Mouse (Mus musculus) neural tube, embryonic 14.5 days (tissue): ENCODE measurements around the gene Bhmt2. TPM values are rescaled to one million over a fixed set of nuclear protein-coding genes. Genes with fewer than 3 reads are reported as not detected.
A peak's percentile ranks its signal among the peaks of the same experiment; 100 is the strongest.

ENCODE experiments used
- ATAC-seq: fragments of 200-750 bp; cut with Nextera tagmentation; 2 replicates; pipeline ENCODE4 v1.8.0; 2017; ENCODE audit warnings: low read depth, mild to moderate bottlenecking, moderate TSS enrichment, moderate library complexity
- H3K27ac ChIP-seq: fragments of 300-500 bp; sonication (generic); 2 replicates; pipeline ENCODE4 v1.5.1; 2014; ENCODE audit warnings: low read depth, mild to moderate bottlenecking, control low read depth, low read length, moderate library complexity, mixed read lengths
- H3K27me3 ChIP-seq: fragments of 300-500 bp; sonication (generic); 2 replicates; pipeline ENCODE4 v1.6.1; 2014; ENCODE audit warnings: low read length; ENCODE audit not compliant: control insufficient read depth, insufficient read depth
- H3K36me3 ChIP-seq: fragments of 300-500 bp; sonication (generic); 2 replicates; pipeline ENCODE4 v1.6.1; 2014; ENCODE audit warnings: low read length, mixed read lengths; ENCODE audit not compliant: control insufficient read depth, insufficient read depth
- H3K4me1 ChIP-seq: fragments of 300-500 bp; sonication (generic); 2 replicates; pipeline ENCODE4 v1.6.1; 2014; ENCODE audit warnings: low read length; ENCODE audit not compliant: control insufficient read depth, insufficient read depth
- H3K4me2 ChIP-seq: fragments of 300-500 bp; sonication (generic); 2 replicates; pipeline ENCODE4 v1.6.1; 2014; ENCODE audit warnings: mild to moderate bottlenecking, low read depth, low read length, control low read depth
- H3K4me3 ChIP-seq: fragments of 300-500 bp; sonication (generic); 2 replicates; pipeline ENCODE4 v1.5.1; 2014; ENCODE audit warnings: low read depth, low read length, control low read depth, mixed read lengths
- H3K9ac ChIP-seq: fragments of 300-500 bp; sonication (generic); replicated peaks from 2 replicates; pipeline ENCODE4 v1.6.1; 2014; ENCODE audit warnings: low read depth, mild to moderate bottlenecking, control low read depth, low read length, mixed read lengths
- H3K9me3 ChIP-seq: fragments of 300-500 bp; sonication (generic); 2 replicates; pipeline ENCODE4 v1.6.1; 2016; ENCODE audit warnings: low read length; ENCODE audit not compliant: control insufficient read depth
- WGBS: fragments of 180-500 bp; shearing (Covaris S2); extraction: QIAGEN DNeasy Blood & Tissue Kit; methylation state at CpG from one replicate; pipeline ENCODE4 v1.1.7; 2014; 5-methylcytosine and 5-hydroxymethylcytosine counted together
- polyA plus RNA-seq: library from polyadenylated mRNA; unstranded; fragments of >200 nt; fragmentation: Nextera tagmentation; extraction: Ambion mirVana; gene quantifications from 2 replicates; pipeline ENCODE4 v1.2.1, GENCODE M21; 2014

The Bhmt2 gene
- polyA plus RNA-seq, 1 experiment from 2014 or later: not detected

DNA sequence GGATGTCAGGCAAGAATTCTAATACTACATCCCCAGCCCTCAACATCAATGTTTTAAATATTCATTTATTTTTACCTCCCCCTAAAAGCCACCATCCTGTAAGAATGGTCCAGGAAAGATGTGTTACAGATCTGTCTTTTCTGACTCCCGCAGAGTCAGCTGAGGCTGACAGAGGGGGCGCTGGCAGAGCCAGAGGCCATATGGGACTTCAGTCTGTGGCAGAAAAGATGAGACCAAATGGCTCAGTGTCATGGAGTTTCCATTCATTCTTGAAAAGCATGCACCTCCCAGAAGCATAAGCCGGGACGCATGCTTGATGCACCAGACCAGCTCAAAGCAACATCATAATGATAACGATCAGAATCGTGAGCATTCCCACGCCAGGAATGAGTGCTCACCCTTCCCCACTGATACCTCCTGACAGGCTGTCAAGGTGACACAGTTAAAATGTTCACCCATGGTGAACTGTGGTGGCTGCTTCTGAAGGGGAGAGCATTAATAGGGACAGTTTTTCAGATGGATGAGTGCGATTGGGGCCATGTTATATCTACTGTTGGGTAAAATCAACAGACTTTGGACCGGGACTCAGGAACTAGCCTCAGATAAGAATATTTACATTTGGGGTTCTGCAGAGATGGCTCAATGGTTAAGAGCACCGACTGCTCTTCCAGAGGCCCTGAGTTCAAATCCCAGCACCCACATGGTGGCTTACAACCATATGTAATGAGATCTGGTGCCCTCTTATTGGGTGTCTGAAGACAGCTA is 43.0 kb downstream of the Bhmt2 start:
- ATAC-seq: no peak
- no peak overlapping the region for H3K27ac ChIP-seq
- H3K9ac ChIP-seq: no peak overlapping the region
- no peak overlapping the region for H3K4me2 ChIP-seq
- no peaks in the 10 kb centered on the region for H3K9me3 ChIP-seq
- no peaks in the 10 kb centered on the region for H3K27me3 ChIP-seq
- 91% methylated on average over 10 of the region's 10 CpGs for WGBS
- H3K36me3 ChIP-seq: no peaks in the 10 kb centered on the region
- no peak overlapping the region for H3K4me3 ChIP-seq
- no peaks in the 10 kb centered on the region for H3K4me1 ChIP-seq

DNA sequence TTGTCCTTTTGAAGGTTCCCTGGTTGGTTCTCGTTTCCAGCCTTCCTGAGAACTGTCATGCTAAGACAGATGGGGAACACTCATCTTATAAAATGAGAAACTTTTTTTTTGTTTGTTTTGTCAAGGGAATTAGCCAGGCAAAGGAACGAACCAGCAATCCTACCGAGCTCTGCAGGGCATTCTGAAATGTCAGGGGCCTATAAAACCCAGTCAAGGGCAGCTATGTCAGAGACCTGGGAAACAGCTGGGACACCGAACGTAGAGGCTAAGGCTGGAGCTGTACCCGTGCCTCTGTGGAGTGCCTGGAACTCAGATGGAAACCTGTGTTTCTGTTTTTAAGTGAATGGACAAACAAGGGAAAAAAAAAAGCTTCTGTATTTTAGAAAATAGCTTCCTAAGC is 45.2 kb downstream of the Bhmt2 start:
- Histone ChIP-seq H3K36me3 (no peaks in the 10 kb centered on the region), H3K4me3 (no peak overlapping the region), H3K27ac (no peak overlapping the region), H3K27me3 (no peaks in the 10 kb centered on the region), H3K9me3 (no peaks in the 10 kb centered on the region), H3K9ac (no peak overlapping the region), H3K4me1 (no peaks in the 10 kb centered on the region), H3K4me2 (no peak overlapping the region)
- WGBS: 23% methylated on average over 6 of the region's 6 CpGs
- no peak for ATAC-seq

DNA sequence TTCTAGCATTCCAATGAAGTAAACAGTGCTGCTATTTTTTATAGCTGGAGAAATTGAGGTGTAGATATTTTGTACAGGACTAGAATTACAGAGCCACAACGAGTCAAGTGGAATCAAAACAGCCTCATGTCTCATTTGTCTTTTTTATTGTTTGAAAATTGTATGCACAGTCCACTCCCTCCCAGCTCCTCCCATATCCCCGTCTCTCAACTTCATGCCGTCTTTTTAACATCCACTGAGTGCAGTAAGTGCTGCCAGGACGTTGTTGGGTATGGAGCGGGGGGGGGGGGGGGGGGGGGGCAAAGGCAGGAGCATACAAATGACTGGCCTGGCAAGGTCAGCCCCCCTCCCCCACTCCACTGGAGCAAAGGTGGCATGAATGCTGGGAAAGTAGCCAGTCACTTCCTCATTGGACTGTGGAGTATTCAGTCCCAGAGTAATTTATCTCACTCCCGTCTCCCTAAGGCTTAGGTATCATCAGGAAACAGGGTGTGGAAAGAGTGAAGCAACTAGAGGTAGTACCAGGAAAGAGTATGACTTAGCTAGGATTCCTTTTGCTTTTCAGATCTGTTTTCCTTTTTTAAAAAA is 59.6 kb downstream of the Bhmt2 start:
- H3K9me3 ChIP-seq: no peaks in the 10 kb centered on the region
- no peak overlapping the region for H3K4me3 ChIP-seq
- no peaks in the 10 kb centered on the region for H3K36me3 ChIP-seq
- no peaks in the 10 kb centered on the region for H3K4me1 ChIP-seq
- no peaks in the 10 kb centered on the region for H3K27me3 ChIP-seq
- no peak for ATAC-seq
- no peak overlapping the region for H3K9ac ChIP-seq
- H3K4me2 ChIP-seq: no peak overlapping the region
- 38% methylated on average over 6 of the region's 6 CpGs for WGBS
- H3K27ac ChIP-seq: no peak overlapping the region

DNA sequence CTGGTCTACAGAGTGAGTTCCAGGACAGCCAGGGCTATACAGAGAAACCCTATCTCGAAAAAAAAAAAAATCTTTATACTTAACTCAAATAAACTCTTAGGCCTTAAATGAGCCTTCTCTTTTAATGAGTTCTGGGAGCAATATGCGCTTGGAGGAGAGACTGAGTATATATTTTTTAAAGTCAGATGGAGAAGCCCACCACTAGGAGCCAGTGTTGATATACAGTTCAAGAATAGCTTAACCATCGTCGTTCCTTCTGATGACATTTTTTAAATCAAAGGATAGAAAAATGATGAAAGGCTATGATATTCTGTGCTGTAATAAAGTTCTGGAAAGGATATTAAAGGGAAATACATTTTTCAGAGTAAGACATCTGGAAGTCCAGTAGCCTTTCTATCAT is 60.3 kb downstream of the Bhmt2 start:
- H3K36me3 ChIP-seq: no peaks in the 10 kb centered on the region
- 79% methylated on average over 4 of the region's 4 CpGs for WGBS
- no peak overlapping the region for H3K4me3 ChIP-seq
- H3K4me1 ChIP-seq: no peaks in the 10 kb centered on the region
- H3K27ac ChIP-seq: no peak overlapping the region
- H3K27me3 ChIP-seq: no peaks in the 10 kb centered on the region
- H3K4me2 ChIP-seq: no peak overlapping the region
- ATAC-seq: no peak
- no peaks in the 10 kb centered on the region for H3K9me3 ChIP-seq
- no peak overlapping the region for H3K9ac ChIP-seq

DNA sequence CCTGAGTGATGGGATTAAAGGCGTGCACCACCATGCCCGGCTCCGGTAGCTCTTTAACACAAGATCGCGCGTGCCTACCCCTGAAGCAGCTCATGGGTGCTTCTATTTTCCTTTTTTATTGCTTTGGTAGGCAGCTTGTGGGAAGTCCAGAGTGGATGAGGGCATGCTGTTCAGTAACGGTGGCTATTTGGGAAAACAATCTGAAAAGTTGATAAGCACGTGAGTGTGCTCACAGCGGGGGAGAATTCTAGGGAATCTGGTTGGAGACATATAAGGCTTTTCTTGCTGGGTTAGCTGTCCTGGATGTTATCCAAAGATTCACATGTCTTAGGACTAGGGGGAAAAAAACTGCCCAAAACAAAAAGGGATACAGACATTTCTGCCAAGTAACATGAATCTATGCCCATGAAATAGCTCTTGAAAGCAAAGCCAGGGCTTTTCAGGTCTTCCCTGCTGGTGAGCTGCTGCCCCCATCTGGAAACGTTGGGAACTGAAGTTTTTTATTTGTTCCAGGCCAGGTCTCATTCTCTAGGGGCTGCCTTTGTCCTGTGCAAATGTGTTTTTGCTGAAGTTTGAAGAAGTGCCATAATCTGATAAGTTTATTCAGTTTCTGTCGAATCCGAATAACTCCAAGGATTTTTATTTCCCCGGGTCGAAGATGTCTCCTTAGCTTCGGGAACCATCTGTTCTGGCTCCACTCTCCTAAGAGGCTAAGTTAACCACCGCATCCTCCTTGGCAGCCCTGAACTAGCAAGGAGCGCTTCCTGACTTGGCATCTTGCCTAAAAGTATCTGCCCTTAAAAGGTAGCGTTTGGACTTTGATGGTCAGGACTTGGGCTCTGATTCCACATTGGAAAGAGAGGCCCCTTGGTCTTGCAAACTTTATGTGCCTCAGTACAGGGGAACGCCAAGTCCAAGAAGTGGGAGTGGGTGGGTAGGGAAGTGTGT is 61.2 kb downstream of the Bhmt2 start:
- Histone ChIP-seq H3K36me3 (no peaks in the 10 kb centered on the region), H3K9me3 (no peaks in the 10 kb centered on the region), H3K4me3 (no peak overlapping the region), H3K27me3 (no peaks in the 10 kb centered on the region), H3K4me1 (no peaks in the 10 kb centered on the region), H3K4me2 (no peak overlapping the region), H3K9ac (no peak overlapping the region), H3K27ac (no peak overlapping the region)
- ATAC-seq: peak; percentile 80
- 60% methylated on average over 19 of the region's 19 CpGs for WGBS

DNA sequence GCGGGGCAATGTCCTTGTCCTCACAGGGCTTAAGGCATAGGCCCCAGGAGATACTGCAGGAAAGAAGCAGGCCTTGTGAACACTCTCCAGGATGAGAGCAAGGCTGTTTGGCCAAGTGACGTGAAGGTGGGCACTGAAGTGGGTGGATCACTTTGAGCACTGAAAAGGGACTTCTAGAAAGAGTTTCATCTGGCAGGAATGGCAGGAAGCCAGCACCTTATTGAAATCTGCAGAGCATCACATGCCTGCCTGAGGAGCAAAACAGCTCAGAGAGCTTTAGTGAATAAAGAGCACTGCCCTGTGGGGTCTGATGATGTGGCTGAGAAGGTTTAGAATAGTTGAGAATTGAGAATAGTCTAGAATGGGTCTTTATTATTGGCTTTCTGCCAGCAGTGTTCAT is 65.6 kb downstream of the Bhmt2 start:
- WGBS: 82% methylated on average over 2 of the region's 2 CpGs
- Histone ChIP-seq H3K27ac (no peak overlapping the region), H3K9ac (no peak overlapping the region), H3K4me2 (no peak overlapping the region), H3K4me1 (no peaks in the 10 kb centered on the region), H3K9me3 (no peaks in the 10 kb centered on the region), H3K27me3 (no peaks in the 10 kb centered on the region), H3K36me3 (no peaks in the 10 kb centered on the region), H3K4me3 (no peak overlapping the region)
- ATAC-seq: no peak

DNA sequence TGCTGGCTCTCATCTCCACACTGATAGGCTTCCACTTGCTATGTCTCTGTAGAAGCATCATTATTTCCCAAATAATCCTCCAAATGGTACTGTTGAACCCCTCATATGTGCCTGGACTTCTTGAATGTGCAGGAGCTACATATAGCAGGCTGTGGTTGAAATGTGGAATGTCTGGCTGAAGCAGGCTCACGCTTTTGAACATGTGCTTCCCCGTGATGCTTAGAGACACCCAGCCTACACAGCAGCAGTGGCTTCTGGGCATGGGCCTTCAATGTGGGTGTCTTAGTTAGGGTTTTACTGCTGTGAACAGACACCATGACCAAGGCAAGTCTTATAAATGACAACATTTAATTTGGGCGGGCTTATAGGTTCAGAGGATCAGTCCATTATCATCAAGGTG is 66.4 kb downstream of the Bhmt2 start:
- no peak overlapping the region for H3K4me3 ChIP-seq
- 98% methylated on average over 3 of the region's 3 CpGs for WGBS
- ATAC-seq: no peak

DNA sequence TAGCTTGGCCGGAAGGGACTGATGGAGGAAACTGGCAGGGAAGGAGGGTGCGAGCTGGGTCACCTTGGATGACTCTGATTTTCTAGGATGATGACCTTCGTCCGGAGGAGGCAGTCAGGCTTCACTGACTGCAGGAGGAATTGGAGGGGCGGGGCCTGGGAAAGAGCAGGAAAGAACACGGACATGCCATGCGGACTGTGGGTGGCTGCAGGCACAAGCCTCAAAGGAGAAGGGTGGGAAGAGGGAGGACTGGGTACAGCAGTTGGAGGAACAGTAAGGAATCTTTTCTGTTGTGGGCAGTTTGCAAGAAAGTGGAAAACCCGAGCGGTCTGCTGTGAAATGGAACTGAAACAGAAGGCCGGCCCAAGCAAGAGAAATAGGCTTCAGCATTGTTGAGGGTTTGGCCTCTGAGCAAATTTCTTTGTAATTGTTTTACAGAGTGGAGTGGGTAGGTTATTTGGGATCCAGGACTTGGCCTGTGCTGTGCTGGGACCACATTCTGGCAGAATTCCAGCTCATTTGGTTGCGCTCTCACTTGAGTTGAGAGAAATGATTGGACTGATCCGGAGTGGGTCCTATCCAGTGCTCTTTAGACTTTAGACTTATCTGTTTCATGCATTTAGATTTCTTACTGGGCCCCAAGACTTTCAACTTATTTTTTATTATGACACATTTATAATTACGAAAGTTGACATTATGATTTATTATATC is 67.1 kb downstream of the Bhmt2 start:
- Histone ChIP-seq H3K4me2 (no peak overlapping the region), H3K27ac (no peak overlapping the region), H3K9me3 (no peaks in the 10 kb centered on the region), H3K4me3 (no peak overlapping the region), H3K9ac (no peak overlapping the region), H3K36me3 (no peaks in the 10 kb centered on the region), H3K4me1 (no peaks in the 10 kb centered on the region), H3K27me3 (no peaks in the 10 kb centered on the region)
- WGBS: 76% methylated on average over 13 of the region's 13 CpGs
- ATAC-seq: no peak

More for the DNA sequence above, 66.4 kb downstream of the Bhmt2 start:
- H3K27me3 ChIP-seq: no peaks in the 10 kb centered on the region
- no peaks in the 10 kb centered on the region for H3K36me3 ChIP-seq
- H3K4me2 ChIP-seq: no peak overlapping the region
- H3K9me3 ChIP-seq: no peaks in the 10 kb centered on the region
- no peak overlapping the region for H3K9ac ChIP-seq
- no peak overlapping the region for H3K27ac ChIP-seq
- no peaks in the 10 kb centered on the region for H3K4me1 ChIP-seq
